Mouse (Mus musculus) stomach, postnatal 0 days (tissue): Measurements from ENCODE around the gene Zfp169. TPM values are rescaled to one million over a fixed set of nuclear protein-coding genes. Genes with fewer than 3 reads are reported as not detected.

Source experiments
- ATAC-seq: fragments of 200-750 bp; cut with Nextera tagmentation; 2 replicates; pipeline ENCODE4 v1.8.0; 2017; ENCODE audit not compliant: low FRiP score, low TSS enrichment
- DNase-seq: peaks from one replicate; pipeline ENCODE4 v3.0.0-alpha.2; 2016; ENCODE audit warnings: low spot score
- H3K27ac ChIP-seq: fragments of 300-500 bp; sonication (generic); replicated peaks from 2 replicates; pipeline ENCODE4 v1.5.1; 2014; ENCODE audit warnings: mild to moderate bottlenecking, control low read depth
- H3K27me3 ChIP-seq: fragments of 300-500 bp; sonication (generic); 2 replicates; pipeline ENCODE4 v1.6.1; 2014; ENCODE audit warnings: low read length; ENCODE audit not compliant: control insufficient read depth, insufficient read depth
- H3K36me3 ChIP-seq: fragments of 300-500 bp; sonication (generic); 2 replicates; pipeline ENCODE4 v1.6.1; 2014; ENCODE audit warnings: low read length, mixed read lengths; ENCODE audit not compliant: control insufficient read depth, insufficient read depth
- H3K4me1 ChIP-seq: fragments of 300-500 bp; sonication (generic); replicated peaks from 2 replicates; pipeline ENCODE4 v1.6.1; 2014; ENCODE audit warnings: antibody characterized with exemption; ENCODE audit not compliant: control insufficient read depth, insufficient read depth
- H3K4me2 ChIP-seq: fragments of 300-500 bp; sonication (generic); replicated peaks from 2 replicates; pipeline ENCODE4 v1.6.1; 2014; ENCODE audit warnings: low read depth, mild to moderate bottlenecking, control low read depth, moderate library complexity
- H3K4me3 ChIP-seq: fragments of 300-500 bp; sonication (generic); 2 replicates; pipeline ENCODE4 v1.5.1; 2014; ENCODE audit warnings: low read depth, low read length, control low read depth
- H3K9ac ChIP-seq: fragments of 300-500 bp; sonication (generic); 2 replicates; pipeline ENCODE4 v1.6.1; 2014; ENCODE audit warnings: mild to moderate bottlenecking, low read length, control low read depth, mixed read lengths
- H3K9me3 ChIP-seq: fragments of 300-500 bp; sonication (generic); 2 replicates; pipeline ENCODE4 v1.6.1; 2016; ENCODE audit warnings: low read length; ENCODE audit not compliant: control insufficient read depth
- CTCF ChIP-seq: IDR thresholded peaks from 2 replicates; pipeline ENCODE4 v1.5.1; 2016; ENCODE audit warnings: antibody characterized with exemption, low read depth, mild to moderate bottlenecking, moderate library complexity
- EP300 ChIP-seq: optimal IDR thresholded peaks from 2 replicates; pipeline ENCODE3; 2016; ENCODE audit warnings: antibody characterized with exemption
- WGBS: fragments of 180-500 bp; shearing (Covaris S2); extraction: QIAGEN DNeasy Blood & Tissue Kit; methylation state at CpG from one replicate; pipeline ENCODE4 v1.1.7; 2014; 5-methylcytosine and 5-hydroxymethylcytosine counted together
- polyA plus RNA-seq: library from polyadenylated mRNA; unstranded; fragments of >200 nt; fragmentation: Nextera tagmentation; extraction: Ambion mirVana; gene quantifications from 2 replicates; pipeline ENCODE4 v1.2.1, GENCODE M21; 2015

Gene Zfp169
- polyA plus RNA-seq, 1 experiment from 2014 or later, result 1.3 TPM

DNA sequence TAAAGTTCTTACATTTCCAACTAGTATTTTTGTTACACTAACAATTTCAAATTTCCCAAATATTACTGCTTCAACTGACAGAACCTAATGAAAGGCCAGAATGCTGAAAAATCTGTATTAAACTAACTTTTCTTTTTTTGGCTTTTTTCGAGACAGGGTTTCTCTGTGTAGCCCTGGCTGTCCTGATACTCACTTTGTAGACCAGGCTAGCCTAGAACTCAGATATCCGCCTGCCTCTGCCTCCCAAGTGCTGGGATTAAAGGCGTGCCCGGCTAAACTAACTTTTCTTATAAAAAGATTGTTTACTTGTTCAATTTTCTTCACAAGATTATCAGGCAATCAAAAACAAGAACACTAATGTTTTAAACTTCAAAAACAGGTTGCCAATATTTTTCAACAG is 31.6 kb upstream of the Zfp169 start:
- Histone ChIP-seq H3K27me3 (no peaks in the 10 kb centered on the region), H3K9me3 (no peaks in the 10 kb centered on the region), H3K4me1 (no peaks in the 10 kb centered on the region; the same call in none of the 2 replicates), H3K27ac (no peak overlapping the region), H3K4me3 (peak overlapping the region; percentile 96), H3K9ac (peak overlapping the region; percentile 82; the same call in 1 of the 2 replicates), H3K4me2 (peak overlapping the region; percentile 58), H3K36me3 (no peaks in the 10 kb centered on the region)
- TF ChIP-seq CTCF, result no peak
- no peak for ATAC-seq
- DNase-seq, result no peak
- WGBS, result 24% methylated on average over 4 of the region's 4 CpGs

DNA sequence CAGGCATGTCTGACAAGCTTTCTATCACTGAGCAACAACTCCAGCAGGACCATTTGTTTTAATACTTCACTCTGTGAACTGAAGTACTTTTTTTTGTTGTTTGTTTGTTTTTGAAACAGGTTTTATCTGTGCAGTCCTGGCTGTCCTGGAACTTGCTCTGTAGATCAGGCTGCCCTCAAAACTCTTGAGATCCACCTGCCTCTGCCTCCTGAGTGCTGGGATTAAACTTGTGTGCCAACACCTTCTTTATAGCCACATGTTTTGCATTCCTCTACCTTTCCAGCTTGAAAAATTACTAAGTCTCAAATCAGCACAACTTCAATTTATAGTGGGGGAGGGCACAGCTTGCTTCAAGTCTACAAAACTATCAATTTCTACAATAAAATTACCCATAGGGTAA is 31.1 kb upstream of the Zfp169 start:
- ATAC-seq, result no peak
- Histone ChIP-seq H3K9ac (no peak overlapping the region), H3K27ac (no peak overlapping the region)

DNA sequence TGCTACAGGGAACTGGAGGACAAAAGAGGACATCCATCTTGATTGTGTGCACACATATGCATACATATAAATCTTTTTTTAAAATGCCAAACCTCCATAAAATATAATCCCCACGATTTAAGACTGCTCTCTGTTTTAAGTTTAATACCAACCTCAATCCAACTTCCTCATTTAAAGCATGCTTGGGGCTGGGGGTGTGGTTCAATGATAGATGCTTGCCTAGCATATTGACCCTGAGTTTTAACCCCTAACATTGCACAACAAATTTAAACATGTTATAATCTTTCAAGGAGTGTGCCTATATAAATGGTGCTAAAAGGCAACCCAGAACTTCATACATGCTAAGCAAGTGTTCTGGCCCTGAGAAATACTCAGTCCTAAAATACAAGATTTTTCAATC is 27.2 kb upstream of the Zfp169 start:
- H3K4me2 ChIP-seq, result no peak overlapping the region
- H3K9ac ChIP-seq, result no peak overlapping the region
- no peak overlapping the region for H3K4me3 ChIP-seq
- H3K27me3 ChIP-seq, result no peaks in the 10 kb centered on the region
- WGBS, result 23% methylated on average over 1 of the region's 1 CpGs
- DNase-seq, result no peak
- H3K27ac ChIP-seq, result no peak overlapping the region
- H3K36me3 ChIP-seq, result no peaks in the 10 kb centered on the region
- H3K9me3 ChIP-seq, result no peaks in the 10 kb centered on the region
- H3K4me1 ChIP-seq, result peaks cover 2% of the 10 kb centered on the region
- ATAC-seq, result no peak
- TF ChIP-seq CTCF, result no peak
- no peak for TF ChIP-seq EP300

More for the DNA sequence above, 31.1 kb upstream of the Zfp169 start:
- no peaks in the 10 kb centered on the region for H3K36me3 ChIP-seq
- H3K27me3 ChIP-seq, result no peaks in the 10 kb centered on the region
- no peak overlapping the region for H3K4me3 ChIP-seq
- H3K4me2 ChIP-seq, result peak overlapping the region; percentile 58
- DNase-seq, result no peak
- H3K9me3 ChIP-seq, result no peaks in the 10 kb centered on the region
- no peaks in the 10 kb centered on the region; the same call in none of the 2 replicates for H3K4me1 ChIP-seq
- TF ChIP-seq EP300 (no peak), CTCF (no peak)

DNA sequence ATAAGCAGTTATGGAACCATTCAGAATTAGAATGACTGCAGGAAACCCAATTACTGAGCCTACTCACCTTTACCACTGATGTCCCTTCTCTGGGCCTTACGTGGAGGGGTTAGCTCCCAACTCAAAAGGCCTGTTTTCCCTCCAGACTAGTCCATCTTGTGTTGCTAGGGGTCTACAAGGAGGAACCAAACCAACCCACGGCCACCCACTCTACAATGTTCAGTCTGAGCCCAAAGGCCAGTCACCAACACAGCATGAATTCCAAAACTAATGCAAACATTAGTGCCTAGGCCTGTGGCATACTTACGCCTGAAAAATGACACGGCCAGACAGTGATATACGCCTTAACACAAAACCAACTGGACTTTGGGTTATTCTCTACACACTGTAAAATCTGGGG is 20.2 kb upstream of the Zfp169 start:
- H3K9me3 ChIP-seq, result no peaks in the 10 kb centered on the region
- no peaks in the 10 kb centered on the region for H3K27me3 ChIP-seq
- H3K9ac ChIP-seq, result no peak overlapping the region
- H3K4me1 ChIP-seq, result no peaks in the 10 kb centered on the region
- no peak for DNase-seq
- no peak overlapping the region for H3K27ac ChIP-seq
- no peak overlapping the region for H3K4me2 ChIP-seq
- H3K36me3 ChIP-seq, result no peaks in the 10 kb centered on the region
- TF ChIP-seq EP300 (no peak), CTCF (no peak)
- WGBS, result 91% methylated on average over 5 of the region's 5 CpGs
- no peak overlapping the region for H3K4me3 ChIP-seq
- ATAC-seq, result peak; percentile 18; the same call in 1 of the 2 replicates

DNA sequence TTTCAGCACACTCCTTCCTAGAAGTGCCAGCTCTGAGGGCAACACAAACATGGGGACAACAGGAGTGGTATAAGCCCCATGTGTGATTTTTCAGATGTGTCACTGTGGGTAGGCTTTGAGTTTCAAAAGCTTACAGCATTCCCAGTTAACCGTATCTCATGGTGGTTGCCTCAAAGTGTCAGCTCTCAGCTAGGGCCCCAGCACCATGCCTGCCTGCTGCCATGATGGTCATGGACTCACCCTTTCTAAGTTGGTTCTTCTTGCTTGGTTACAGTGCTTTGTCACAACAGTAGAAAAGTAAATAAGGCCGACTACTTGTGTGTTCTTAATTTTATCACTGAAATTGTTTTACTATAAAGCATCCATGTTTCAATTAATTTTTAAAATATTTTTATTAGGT is 18.2 kb upstream of the Zfp169 start:
- no peaks in the 10 kb centered on the region for H3K9me3 ChIP-seq
- DNase-seq (no peak), ATAC-seq (no peak)
- no peak for TF ChIP-seq CTCF
- no peak for TF ChIP-seq EP300
- H3K36me3 ChIP-seq, result no peaks in the 10 kb centered on the region
- no peak overlapping the region for H3K4me2 ChIP-seq
- no peaks in the 10 kb centered on the region for H3K27me3 ChIP-seq
- H3K4me3 ChIP-seq, result no peak overlapping the region
- WGBS, result 74% methylated on average over 2 of the region's 2 CpGs
- no peak overlapping the region for H3K27ac ChIP-seq
- no peaks in the 10 kb centered on the region for H3K4me1 ChIP-seq
- no peak overlapping the region for H3K9ac ChIP-seq

DNA sequence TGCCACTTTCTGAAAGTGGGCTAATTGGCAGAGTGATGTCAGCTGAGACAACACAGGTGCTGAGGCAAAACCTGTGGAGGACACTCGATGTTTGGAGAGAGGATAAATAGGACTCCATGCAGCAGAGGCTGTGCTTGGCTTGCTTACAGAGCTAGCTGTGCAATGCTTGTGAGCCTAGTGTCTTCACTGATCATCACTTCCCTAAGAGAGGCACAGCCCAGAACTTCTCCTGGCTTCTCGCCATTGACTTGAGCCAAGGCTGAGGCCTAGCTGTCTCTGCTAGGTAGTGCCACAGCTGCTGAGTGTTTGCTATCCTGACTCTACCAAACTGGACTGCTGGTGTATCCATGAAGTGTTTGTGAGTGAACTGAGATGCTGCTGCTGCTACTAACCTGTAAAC is 17.4 kb upstream of the Zfp169 start:
- Histone ChIP-seq H3K27me3 (no peaks in the 10 kb centered on the region), H3K9ac (no peak overlapping the region), H3K9me3 (no peaks in the 10 kb centered on the region), H3K27ac (no peak overlapping the region), H3K36me3 (no peaks in the 10 kb centered on the region), H3K4me2 (no peak overlapping the region), H3K4me3 (no peak overlapping the region), H3K4me1 (no peaks in the 10 kb centered on the region)
- 33% methylated on average over 2 of the region's 2 CpGs for WGBS
- TF ChIP-seq EP300 (no peak), CTCF (no peak)
- DNase-seq (no peak), ATAC-seq (no peak)
